Mouse (Mus musculus) C2C12 (cell line): ENCODE results near the gene Cntnap5a.

Source experiments
- CTCF ChIP-seq: IDR thresholded peaks from one replicate; pipeline ENCODE4 v1.5.1; 2011; ENCODE audit not compliant: control insufficient read depth, insufficient read depth, insufficient read length
- MYOD1 ChIP-seq: IDR thresholded peaks from one replicate; pipeline ENCODE4 v1.6.1; 2011; ENCODE audit warnings: low read depth; ENCODE audit not compliant: control insufficient read depth, insufficient read length
- USF1 ChIP-seq: IDR thresholded peaks from one replicate; pipeline ENCODE4 v1.6.1; 2011; ENCODE audit warnings: low read depth, mild to moderate bottlenecking, control low read depth, moderate library complexity

DNA sequence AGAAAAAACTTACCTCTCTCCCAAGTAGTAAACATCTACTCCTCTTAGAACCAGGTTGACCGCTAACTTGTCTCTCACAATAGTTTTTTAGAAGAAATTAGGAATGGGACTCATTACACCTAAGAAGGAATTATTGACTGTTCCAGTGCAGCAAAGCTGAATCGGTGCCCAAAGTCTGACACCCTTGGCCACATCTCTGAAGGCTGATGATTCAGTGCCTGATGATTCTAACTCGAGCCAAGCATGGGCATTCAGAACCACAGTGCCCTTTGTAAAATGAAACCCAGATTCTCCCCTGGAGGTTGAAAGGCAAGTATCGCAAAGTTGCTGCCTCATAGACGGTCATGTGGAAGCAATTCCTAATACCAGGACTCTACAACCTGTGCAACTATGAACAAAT, 58.0 kb downstream of the Cntnap5a start:
- no peak for TF ChIP-seq CTCF
- no peak for TF ChIP-seq MYOD1
- no peak for TF ChIP-seq USF1
